Mouse (Mus musculus) hindbrain, postnatal 0 days (tissue): ENCODE measurements at regions not wholly inside any gene's neighbourhood (a gene's known extent, or its start where the extent isn't known, plus 50 kb on each side); places are given as distances from the start of the nearest gene placed in this dataset.

Experiments
- ATAC-seq: fragments of 200-750 bp; cut with Nextera tagmentation; 2 replicates; pipeline ENCODE4 v1.8.0; 2017; ENCODE audit warnings: mild to moderate bottlenecking, moderate TSS enrichment, moderate library complexity
- DNase-seq: peaks from one replicate; pipeline ENCODE4 v3.0.0-alpha.2; 2015; ENCODE audit warnings: low spot score
- H3K27ac ChIP-seq: fragments of 300-500 bp; sonication (generic); 2 replicates; pipeline ENCODE4 v1.5.1; 2014; ENCODE audit warnings: mild to moderate bottlenecking
- H3K27me3 ChIP-seq: fragments of 300-500 bp; sonication (generic); 2 replicates; pipeline ENCODE4 v1.6.1; 2014; ENCODE audit warnings: low read length, mixed read lengths; ENCODE audit not compliant: insufficient read depth
- H3K36me3 ChIP-seq: fragments of 300-500 bp; sonication (generic); 2 replicates; pipeline ENCODE4 v1.6.1; 2014; ENCODE audit warnings: low read length, mixed read lengths; ENCODE audit not compliant: insufficient read depth
- H3K4me1 ChIP-seq: fragments of 300-500 bp; sonication (generic); 2 replicates; pipeline ENCODE4 v1.6.1; 2014; ENCODE audit warnings: antibody characterized with exemption, low read length, mixed read lengths; ENCODE audit not compliant: insufficient read depth
- H3K4me2 ChIP-seq: fragments of 300-500 bp; sonication (generic); 2 replicates; pipeline ENCODE4 v1.6.1; 2014; ENCODE audit warnings: low read depth, mild to moderate bottlenecking, low read length, moderate library complexity, mixed read lengths
- H3K4me3 ChIP-seq: fragments of 300-500 bp; sonication (generic); 2 replicates; pipeline ENCODE4 v1.5.1; 2014; ENCODE audit warnings: low read length
- H3K9ac ChIP-seq: fragments of 300-500 bp; sonication (generic); replicated peaks from 2 replicates; pipeline ENCODE4 v1.6.1; 2014; ENCODE audit warnings: mild to moderate bottlenecking, low read length, moderate library complexity, mixed read lengths
- H3K9me3 ChIP-seq: fragments of 300-500 bp; sonication (generic); 2 replicates; pipeline ENCODE4 v1.6.1; 2016; ENCODE audit warnings: low read length, mixed read lengths
- CTCF ChIP-seq: IDR thresholded peaks from 2 replicates; pipeline ENCODE4 v1.5.1; 2016; ENCODE audit warnings: antibody characterized with exemption, control low read depth, low read depth
- WGBS: fragments of 180-500 bp; shearing (Covaris S2); extraction: QIAGEN DNeasy Blood & Tissue Kit; methylation state at CpG from one replicate; pipeline ENCODE4 v1.1.7; 2014; 5-methylcytosine and 5-hydroxymethylcytosine counted together

- ATAC-seq (no peak), DNase-seq (no peak)
- TF ChIP-seq CTCF = no peak
- Histone ChIP-seq H3K36me3 (no peaks in the 10 kb centered on the region), H3K9ac (no peak overlapping the region), H3K4me2 (no peak overlapping the region), H3K4me1 (no peaks in the 10 kb centered on the region), H3K9me3 (no peaks in the 10 kb centered on the region), H3K27me3 (no peaks in the 10 kb centered on the region), H3K4me3 (no peak overlapping the region), H3K27ac (no peak overlapping the region)
- 94% methylated on average over 11 of the region's 11 CpGs for WGBS
Observed at GRCm38 (mm10) chr4:127701651-127702050, 269.1 kb downstream of the CK137956 start.

- ATAC-seq = no peak
- H3K27me3 ChIP-seq = no peaks in the 10 kb centered on the region
- H3K4me3 ChIP-seq = no peak overlapping the region
- no peak overlapping the region for H3K9ac ChIP-seq
- no peak for TF ChIP-seq CTCF
- no peak overlapping the region for H3K4me2 ChIP-seq
- no peak overlapping the region for H3K27ac ChIP-seq
- DNase-seq = no peak
- no peaks in the 10 kb centered on the region for H3K4me1 ChIP-seq
- 41% methylated on average over 4 of the region's 4 CpGs for WGBS
- no peaks in the 10 kb centered on the region for H3K36me3 ChIP-seq
- no peaks in the 10 kb centered on the region for H3K9me3 ChIP-seq
Observed at GRCm38 (mm10) chr4:127689986-127690385, 280.8 kb downstream of the CK137956 start.

- H3K4me1 ChIP-seq = no peaks in the 10 kb centered on the region
- no peak overlapping the region for H3K4me2 ChIP-seq
- no peaks in the 10 kb centered on the region for H3K36me3 ChIP-seq
- H3K27ac ChIP-seq = no peak overlapping the region
- 74% methylated on average over 3 of the region's 3 CpGs for WGBS
- DNase-seq = no peak
- H3K9ac ChIP-seq = no peak overlapping the region
- H3K9me3 ChIP-seq = no peaks in the 10 kb centered on the region
- ATAC-seq = no peak
- no peaks in the 10 kb centered on the region for H3K27me3 ChIP-seq
- H3K4me3 ChIP-seq = no peak overlapping the region
- no peak for TF ChIP-seq CTCF
Observed at GRCm38 (mm10) chr4:127685021-127685420, 285.7 kb downstream of the CK137956 start.

- DNase-seq (no peak), ATAC-seq (no peak)
- no peak overlapping the region for H3K4me2 ChIP-seq
- no peak overlapping the region for H3K4me3 ChIP-seq
- no peak overlapping the region for H3K27ac ChIP-seq
- WGBS = 27% methylated on average over 4 of the region's 4 CpGs
- no peaks in the 10 kb centered on the region for H3K36me3 ChIP-seq
- TF ChIP-seq CTCF = no peak
- no peaks in the 10 kb centered on the region for H3K4me1 ChIP-seq
- H3K9me3 ChIP-seq = no peaks in the 10 kb centered on the region
- no peaks in the 10 kb centered on the region for H3K27me3 ChIP-seq
- H3K9ac ChIP-seq = no peak overlapping the region
Observed at GRCm38 (mm10) chr4:127679391-127679790, 291.4 kb downstream of the CK137956 start.

GRCm38 (mm10) chr4:127678437-127678836 lies 292.3 kb downstream of the CK137956 start:
- Histone ChIP-seq H3K4me3 (no peak overlapping the region), H3K36me3 (no peaks in the 10 kb centered on the region), H3K9ac (no peak overlapping the region), H3K4me2 (no peak overlapping the region), H3K27me3 (no peaks in the 10 kb centered on the region), H3K9me3 (no peaks in the 10 kb centered on the region), H3K27ac (no peak overlapping the region), H3K4me1 (no peaks in the 10 kb centered on the region)
- 61% methylated on average over 5 of the region's 5 CpGs for WGBS
- ATAC-seq = no peak
- peak; percentile 15 for DNase-seq
- TF ChIP-seq CTCF = peak; percentile 44

GRCm38 (mm10) chr4:127675745-127676315 lies 294.9 kb downstream of the CK137956 start:
- Histone ChIP-seq H3K36me3 (no peaks in the 10 kb centered on the region), H3K4me3 (no peak overlapping the region), H3K27me3 (no peaks in the 10 kb centered on the region), H3K9me3 (no peaks in the 10 kb centered on the region), H3K27ac (no peak overlapping the region), H3K4me2 (no peak overlapping the region), H3K9ac (no peak overlapping the region), H3K4me1 (no peaks in the 10 kb centered on the region)
- DNase-seq (peak; percentile 8), ATAC-seq (no peak)
- WGBS = 42% methylated on average over 16 of the region's 16 CpGs
- TF ChIP-seq CTCF = no peak

GRCm38 (mm10) chr4:127659950-127660349 lies 302.0 kb upstream of the Gjb5 start:
- Histone ChIP-seq H3K4me1 (no peaks in the 10 kb centered on the region), H3K9me3 (no peaks in the 10 kb centered on the region), H3K36me3 (no peaks in the 10 kb centered on the region), H3K9ac (no peak overlapping the region), H3K4me2 (no peak overlapping the region), H3K4me3 (no peak overlapping the region), H3K27me3 (no peaks in the 10 kb centered on the region), H3K27ac (no peak overlapping the region)
- no peak for ATAC-seq
- no peak for DNase-seq
- TF ChIP-seq CTCF = no peak
- WGBS = 91% methylated on average over 1 of the region's 1 CpGs
